Mouse (Mus musculus) adrenal gland (tissue): ENCODE measurements around the gene Ric8b.

ENCODE experiments used
- intact Hi-C: fragments of 180-260 bp; cut with DNase I; formaldehyde crosslinking; loops from one replicate; pipeline ENCODE4 v1.15.1; 2025

Gene Ric8b

DNA sequence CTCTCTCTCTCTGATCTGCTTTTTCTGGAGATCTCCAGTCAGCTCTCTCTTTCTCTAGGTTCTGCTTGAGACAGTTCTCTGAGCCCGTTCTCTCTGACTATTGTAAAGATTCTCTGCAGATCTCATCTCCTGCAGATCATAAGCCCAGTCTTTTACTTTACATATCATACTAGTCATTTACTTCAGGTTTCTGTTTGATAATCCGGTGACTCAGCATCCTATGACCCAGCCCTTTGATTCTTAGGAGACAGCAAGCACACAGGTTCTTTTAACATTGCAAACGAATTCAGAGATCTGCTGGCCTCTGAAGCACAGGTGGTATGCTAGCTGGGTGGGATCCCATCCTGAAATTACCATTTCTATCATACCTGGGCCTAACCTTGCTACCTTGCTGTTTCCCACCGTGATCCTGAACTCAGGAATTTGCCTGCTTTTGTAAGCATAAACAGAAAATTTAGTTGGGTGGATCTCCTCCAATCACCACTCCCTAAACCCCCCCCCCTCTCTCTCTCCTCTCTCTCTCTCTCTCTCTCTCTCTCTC lies 133.3 kb downstream of the Ric8b start:
- intact Hi-C loops: no loop called here

DNA sequence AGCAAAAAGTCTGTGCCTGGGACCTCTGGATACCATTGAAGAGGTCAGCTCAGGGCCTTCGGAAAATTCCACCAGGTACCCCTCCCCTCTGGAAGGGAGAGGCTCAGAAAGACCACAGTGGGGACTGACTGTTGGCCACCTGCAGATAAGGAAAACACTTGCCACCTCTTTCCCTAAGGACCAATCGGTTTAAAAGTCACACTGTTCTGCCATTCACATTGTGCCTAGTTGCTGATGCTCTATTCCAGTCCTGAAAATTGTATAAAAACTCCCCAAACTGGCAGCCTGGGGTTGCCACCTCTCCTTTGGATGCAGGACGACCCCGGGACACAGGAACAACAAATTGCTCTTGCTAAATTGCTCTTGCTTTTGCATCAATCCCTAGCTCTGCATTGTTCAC lies 135.0 kb downstream of the Ric8b start:
- intact Hi-C loops: no loop called here

DNA sequence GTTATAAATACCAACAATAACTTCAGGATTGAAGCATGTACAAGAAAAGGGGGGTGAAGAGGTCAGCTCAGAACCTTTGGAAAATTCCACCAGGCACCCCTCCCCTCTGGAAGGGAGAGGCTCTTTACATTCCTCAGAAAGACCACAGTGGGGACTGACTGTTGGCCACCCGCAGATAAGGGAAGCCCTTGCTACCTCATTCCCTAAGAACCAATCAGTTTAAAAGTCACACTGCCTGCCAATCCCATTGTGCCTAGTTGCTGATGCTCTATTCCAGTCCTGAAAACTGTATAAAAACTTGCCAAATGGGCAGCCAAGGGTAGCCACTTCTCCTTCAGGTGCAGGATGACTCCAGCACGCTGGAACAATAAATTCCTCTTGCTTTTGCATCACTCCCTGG lies 137.5 kb downstream of the Ric8b start:
- intact Hi-C loops: no loop called here
